ENCODE assay signal across 7 mouse cellular contexts in the genomic region with DNA sequence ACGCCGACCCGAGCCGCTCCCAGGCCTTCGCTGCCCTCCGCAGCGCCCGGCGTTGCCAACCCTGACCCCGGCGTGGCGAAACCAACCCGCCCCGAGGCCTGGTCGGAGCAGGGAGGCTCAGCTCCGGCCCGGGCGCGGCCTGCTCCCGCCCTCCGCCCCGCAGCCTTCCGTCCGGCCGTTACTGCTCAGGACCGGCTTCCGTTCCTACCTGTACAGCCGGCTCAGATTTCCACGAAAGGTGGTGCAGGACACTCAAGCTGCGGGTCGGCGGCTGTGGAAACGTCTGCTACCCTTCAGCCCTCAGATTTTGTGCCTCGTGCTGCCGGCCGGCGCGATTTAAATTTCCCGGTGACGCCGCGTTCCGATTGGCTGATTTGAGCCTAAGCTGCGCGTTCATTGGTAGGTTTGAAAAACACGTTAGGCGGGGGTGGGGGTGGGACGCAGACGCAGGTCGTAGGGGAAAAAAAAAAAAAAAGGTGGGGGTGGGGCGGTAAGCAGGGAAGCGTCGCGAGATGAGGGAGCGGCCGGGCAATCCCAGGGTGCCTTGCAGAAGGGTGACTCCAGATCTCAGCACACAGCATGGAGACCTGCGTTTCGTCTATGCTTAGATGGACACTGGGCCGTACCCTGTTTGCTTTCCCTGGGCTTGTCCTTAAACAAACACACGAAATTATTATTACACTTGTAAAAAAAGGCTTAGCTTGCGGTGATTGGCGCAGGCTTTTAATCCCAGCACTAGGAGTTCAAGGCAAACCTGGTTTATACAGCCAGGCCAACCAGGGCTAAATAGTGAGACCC. TPM values are rescaled to one million over a fixed set of nuclear protein-coding genes. Genes with fewer than 3 reads are reported as not detected.
DNase-seq lines count a peak whose midpoint lies in the region; ATAC-seq lines count a peak whose summit lies in the region.

Gene Kpna2 (minus strand): TSS at position 391 of the 798 bp plus-strand sequence.

- WGBS in intestine, embryonic 16.5 days = under 1% methylated on average over 62 of the region's 62 CpGs
- WGBS in midbrain, embryonic 11.5 days = under 1% methylated on average over 61 of the region's 62 CpGs

- peak; percentile 95 for ATAC-seq in intestine, embryonic 16.5 days
- ATAC-seq in midbrain, embryonic 11.5 days (ENCODE audit: low FRiP score) = peak; percentile 96

- H3K9ac ChIP-seq in intestine, embryonic 16.5 days (ENCODE audit: low read depth, low read length) = peak within 1 kb of the TSS; percentile 93
- peak within 1 kb of the TSS; percentile 99 for H3K9ac ChIP-seq in midbrain, embryonic 11.5 days (ENCODE audit: low read length)

- H3K27me3 ChIP-seq in intestine, embryonic 16.5 days (replicated peaks; ENCODE audit: control insufficient read depth, insufficient read depth, low read length) = no peaks in the 10 kb centered on the region
- no peaks in the 10 kb centered on the region for H3K27me3 ChIP-seq in midbrain, embryonic 11.5 days (ENCODE audit: control insufficient read depth, insufficient read depth, low read length)

- intact Hi-C loops in left cerebral cortex, postnatal 36 days (cut with DNase I) = loop anchor here (5.0 kb wide), 1 partner anchor 212 kb away; the partner anchor contains the start of genes Cep95 and Ddx5

- H3K4me2 ChIP-seq in intestine, embryonic 16.5 days (ENCODE audit: low read depth, low read length) = peak within 1 kb of the TSS; percentile 67
- H3K4me2 ChIP-seq in midbrain, embryonic 11.5 days = peak within 1 kb of the TSS; percentile 56

- H3K27ac ChIP-seq in intestine, embryonic 16.5 days (ENCODE audit: low read length) = peak within 1 kb of the TSS; percentile 93
- H3K27ac ChIP-seq in midbrain, embryonic 11.5 days (ENCODE audit: low read depth, low read length) = peak within 1 kb of the TSS; percentile 85

- H3K4me3 ChIP-seq in intestine, embryonic 16.5 days (ENCODE audit: low read length) = peak within 1 kb of the TSS; percentile 98
- H3K4me3 ChIP-seq in midbrain, embryonic 11.5 days (ENCODE audit: low read depth, low read length) = peak within 1 kb of the TSS; percentile 99

- H3K36me3 ChIP-seq in intestine, embryonic 16.5 days (ENCODE audit: control insufficient read depth, insufficient read depth, low read length) = no peaks in the 10 kb centered on the region
- peaks cover 22% of the 10 kb centered on the region for H3K36me3 ChIP-seq in midbrain, embryonic 11.5 days (ENCODE audit: control insufficient read depth, insufficient read depth, low read length)

- no peaks in the 10 kb centered on the region for H3K9me3 ChIP-seq in intestine, embryonic 16.5 days (ENCODE audit: control insufficient read depth, low read length)
- H3K9me3 ChIP-seq in midbrain, embryonic 11.5 days (ENCODE audit: control insufficient read depth, low read length) = no peaks in the 10 kb centered on the region

- DNase-seq in adrenal gland, adult 2 months = peak; percentile 93
- peak; percentile 94 for DNase-seq in embryo, embryonic 11.5 days (ENCODE audit: low read depth, low spot score)
- DNase-seq in gastrocnemius, postnatal 4 days (ENCODE audit: low spot score in 2 of 2) = peak; percentile 80 to 88
- peak; percentile 83 to 89 for DNase-seq in left cerebral cortex, postnatal 36 days (ENCODE audit: low spot score in 2 of 2)
- DNase-seq in midbrain, embryonic 11.5 days (ENCODE audit: low spot score, missing footprints) = peak; percentile 99
- DNase-seq in skeletal muscle tissue, adult 2 months (ENCODE audit: low read depth, low spot score) = peak; percentile 97

- H3K4me1 ChIP-seq in intestine, embryonic 16.5 days (ENCODE audit: control insufficient read depth, insufficient read depth, low read length) = peaks cover 13% of the 10 kb centered on the region
- H3K4me1 ChIP-seq in midbrain, embryonic 11.5 days (ENCODE audit: control insufficient read depth, insufficient read depth, low read length) = peaks cover 4% of the 10 kb centered on the region; the same call in 1 of the 2 replicates

RNA-seq across cellular contexts. Expression of gene Kpna2, which starts in this region (rescaled TPM):
- 10 to 100 TPM; 33.6 to 34.8 TPM for total RNA-seq in adrenal gland, adult 2 months (2021)
- polyA plus RNA-seq in adrenal gland, adult 2 months (2012; rRNA removed) = 6.5 and 7.0 TPM in 2 replicates
- 10 to 100 TPM; 42.4 to 47.1 TPM for total RNA-seq in gastrocnemius, postnatal 4 days (2021)
- 318 and 375 TPM in 2 replicates for polyA plus RNA-seq in intestine, embryonic 16.5 days (2015; fragmentation: Nextera tagmentation; extraction: Ambion mirVana)
- 10 to 100 TPM; 23.0 to 34.0 TPM for total RNA-seq in left cerebral cortex, postnatal 36 days (2021)
- polyA plus RNA-seq in midbrain, embryonic 11.5 days (2014; fragmentation: Nextera tagmentation; extraction: Ambion mirVana) = 740 and 767 TPM in 2 replicates

Comparison
In these comparisons a context has a peak if more than half of its experiments do, and no peak if none do; other contexts are left out.
1. Peak in every context shown above with its lines: DNase-seq, ATAC-seq, H3K4me3 ChIP-seq and H3K27ac ChIP-seq.
2. RNA of gene Kpna2 (polyA plus RNA-seq): 740 to 767 TPM in midbrain, embryonic 11.5 days and 318 to 375 TPM in intestine, embryonic 16.5 days; 6.5 to 7.0 TPM in adrenal gland, adult 2 months; every median in the first group is over 10 times any median in the second.